Mouse (Mus musculus): Measurements from ENCODE around the gene Zfp692.
"Not testable (repeated sequence)": the region's sequence is repeated elsewhere in the genome, so short reads cannot be mapped to it uniquely, and the experiment has no call there.

The Zfp692 gene

GRCm38 (mm10) chr11:58353709-58354108 is 46.8 kb downstream of the Zfp692 start:
- no peak for DNase-seq (ENCODE audit: low spot score)

DNA sequence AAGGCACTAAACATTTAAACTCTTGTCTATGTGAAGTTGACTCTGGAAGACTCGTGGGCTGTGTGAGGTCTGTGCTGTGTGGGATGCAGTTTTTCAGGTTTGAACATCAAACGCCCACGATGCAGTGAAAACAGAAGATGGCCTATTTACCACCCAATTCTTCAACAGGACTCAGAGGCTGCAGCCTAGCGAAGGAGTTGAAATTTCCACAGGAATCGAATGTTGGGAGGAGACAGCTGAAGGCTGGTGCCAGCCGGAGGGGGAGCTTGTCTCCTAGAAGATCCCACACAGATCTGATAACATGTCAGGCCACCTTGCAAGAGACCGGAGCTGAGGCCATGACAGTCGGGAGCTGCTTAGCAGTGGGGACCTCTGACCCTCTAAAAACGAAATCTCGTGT is 47.6 kb downstream of the Zfp692 start:
- DNase-seq (ENCODE audit: low spot score), result no peak

DNA sequence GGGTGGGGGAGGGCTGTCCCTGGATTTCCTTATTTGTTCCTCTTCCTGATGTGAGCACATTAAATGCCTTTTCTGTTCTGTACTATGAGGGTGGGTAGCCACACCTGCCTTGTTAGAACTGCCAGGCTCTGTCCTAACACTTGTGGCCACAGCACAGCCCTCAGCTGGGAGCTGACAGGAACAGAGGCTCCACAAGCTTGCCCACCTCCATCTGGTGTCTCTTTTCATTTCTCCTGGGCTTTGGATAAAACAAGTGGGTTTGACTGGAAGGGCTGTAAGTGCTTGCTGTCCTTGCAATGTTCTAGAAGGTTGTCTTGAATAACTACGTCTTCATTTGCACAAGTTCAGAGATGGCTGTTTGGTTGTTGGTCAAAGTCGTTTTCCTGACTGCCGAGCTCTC is 48.1 kb downstream of the Zfp692 start:
- no peak for DNase-seq (ENCODE audit: low spot score)

DNA sequence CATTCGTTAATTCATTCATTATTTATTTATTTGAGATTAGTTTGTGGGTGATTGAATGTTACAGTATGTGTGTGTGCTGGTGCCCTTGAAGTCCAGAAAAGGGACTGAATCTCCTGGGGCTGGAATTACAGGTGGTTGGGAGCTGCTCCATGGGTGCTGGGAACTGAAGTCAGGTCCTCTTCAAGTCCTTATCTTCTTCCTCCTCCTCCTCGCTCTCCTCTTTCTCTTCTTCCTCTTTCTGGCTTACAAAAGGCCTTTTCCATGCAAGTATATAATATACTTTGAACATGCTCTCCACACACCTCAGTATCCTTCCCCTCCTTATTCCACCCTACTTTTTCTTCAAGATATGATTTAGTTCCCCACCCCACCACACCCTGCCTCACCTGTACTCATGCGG is 50.2 kb downstream of the Zfp692 start:
- no peak for DNase-seq (ENCODE audit: low spot score)

DNA sequence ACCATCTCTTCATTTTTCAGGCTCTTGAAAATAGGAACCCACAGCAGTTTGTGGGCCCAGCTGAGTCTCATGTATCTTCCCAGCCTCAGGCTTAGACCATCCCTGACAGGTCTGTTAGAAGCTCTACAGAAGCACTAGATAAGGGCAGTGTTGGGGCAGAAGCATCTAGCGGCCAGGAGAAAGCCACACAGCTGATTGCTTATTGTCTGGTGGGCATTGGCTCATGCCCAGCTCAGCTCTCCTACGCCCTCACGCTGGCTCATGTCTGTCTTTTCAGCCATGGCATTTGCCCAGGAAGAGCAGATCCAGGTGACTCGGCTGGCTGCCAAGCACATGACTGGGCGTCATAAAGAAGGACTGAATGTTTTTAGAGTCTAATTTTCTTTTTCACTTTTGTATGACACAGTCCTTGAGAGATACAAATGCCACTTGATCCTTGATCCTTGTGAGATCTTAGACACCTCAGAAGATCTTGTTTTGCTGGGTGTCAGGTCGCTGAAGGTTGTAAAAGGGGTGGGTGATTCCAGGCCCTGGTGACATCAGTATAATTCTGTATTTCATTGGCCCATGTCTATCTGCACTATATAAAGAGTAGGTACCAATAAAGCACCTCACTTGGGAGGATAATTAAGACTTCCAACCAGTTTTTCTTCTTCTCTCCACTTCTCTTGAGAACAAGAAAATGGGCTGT is 51.1 kb downstream of the Zfp692 start:
- DNase-seq (ENCODE audit: low spot score), result no peak

- not testable (repeated sequence) for DNase-seq (ENCODE audit: low spot score)
Measured at GRCm38 (mm10) chr11:58362562-58362961, 55.7 kb downstream of the Zfp692 start.

Measured in retina, embryonic 14.5 days (tissue).